Comparison of ENCODE assay signal across 12 mouse cellular contexts in genomic region chr13:16878056-16878455, GRCm38 (mm10).
"Had no signal": no experiment of that assay in that cellular context is flagged by ENCODE, and none has a peak within 500 bp of the region (broad histone marks: within the 10 kb centered on the region; RNA-seq: fewer than 3 reads in every experiment).

No protein-coding gene starts in this region.

- DNase-seq: gastrocnemius, postnatal 10 days; gastrocnemius, postnatal 25 days; heart, adult 18-20 months; heart, postnatal 10 days; heart, postnatal 4 days; kidney, adult 18-20 months; kidney, adult 8-10 months; kidney, postnatal 10 days; kidney, postnatal 25 days; kidney, postnatal 4 days; liver; liver, embryonic 13.5 days had no signal
